Mouse (Mus musculus) MEL (cell line): Measurements from ENCODE around the gene Slc36a1.

ENCODE experiments used
- CTCF ChIP-seq, 3 experiments: IDR thresholded peaks in 2 of 3; conservative IDR thresholded peaks in 1 of 3; 2 replicates each; pipeline ENCODE4 v1.5.1; 2011 to 2012; ENCODE audit warnings: low read length in 3 of 3, low read depth in 2 of 3, mild to moderate bottlenecking in 2 of 3, improper control_type of control experiment in 1 of 3, inconsistent platforms in 1 of 3, mixed read lengths in 1 of 3, moderate library complexity in 1 of 3; ENCODE audit not compliant: control insufficient read depth in 1 of 3, insufficient read depth in 1 of 3, poor library complexity in 1 of 3, severe bottlenecking in 1 of 3
- ELF1 ChIP-seq: IDR thresholded peaks from 2 replicates; pipeline ENCODE4 v1.6.1; 2014; ENCODE audit warnings: low read depth, mild to moderate bottlenecking, inconsistent platforms, low read length, improper control_type of control experiment, moderate library complexity
- EP300 ChIP-seq, 2 experiments: IDR thresholded peaks; 2 replicates each; pipeline ENCODE4 v1.6.1; 2011; ENCODE audit warnings: improper control_type of control experiment in 2 of 2, low read length in 2 of 2, low read depth in 1 of 2, mild to moderate bottlenecking in 1 of 2
- ETS1 ChIP-seq: IDR thresholded peaks from 2 replicates; pipeline ENCODE4 v1.6.1; 2012; ENCODE audit warnings: low read depth, mild to moderate bottlenecking, inconsistent platforms, low read length, improper control_type of control experiment, moderate library complexity
- POLR2A ChIP-seq, 2 experiments: IDR thresholded peaks; 2 replicates each; pipeline ENCODE4 v1.6.1; 2011 to 2012; ENCODE audit warnings: low read length in 2 of 2, mild to moderate bottlenecking in 2 of 2, control low read depth in 1 of 2, improper control_type of control experiment in 1 of 2, low read depth in 1 of 2, moderate library complexity in 1 of 2; ENCODE audit not compliant: control insufficient read depth in 1 of 2, insufficient read depth in 1 of 2, poor library complexity in 1 of 2
- RAD21 ChIP-seq: IDR thresholded peaks from 2 replicates; pipeline ENCODE4 v1.6.1; 2011; ENCODE audit warnings: mild to moderate bottlenecking, low read depth, low read length, improper control_type of control experiment
- TBP ChIP-seq: IDR thresholded peaks from 2 replicates; pipeline ENCODE4 v1.8.0; 2011; ENCODE audit warnings: low read depth, low read length, improper control_type of control experiment
- USF1 ChIP-seq: IDR thresholded peaks from 2 replicates; pipeline ENCODE4 v1.6.1; 2014; ENCODE audit warnings: low read depth, mild to moderate bottlenecking, inconsistent platforms, low read length, improper control_type of control experiment, moderate library complexity
- ZKSCAN1 ChIP-seq: IDR thresholded peaks from 2 replicates; pipeline ENCODE4 v1.6.1; 2012; ENCODE audit warnings: low read depth, mild to moderate bottlenecking, inconsistent platforms, low read length, improper control_type of control experiment, moderate library complexity

DNA sequence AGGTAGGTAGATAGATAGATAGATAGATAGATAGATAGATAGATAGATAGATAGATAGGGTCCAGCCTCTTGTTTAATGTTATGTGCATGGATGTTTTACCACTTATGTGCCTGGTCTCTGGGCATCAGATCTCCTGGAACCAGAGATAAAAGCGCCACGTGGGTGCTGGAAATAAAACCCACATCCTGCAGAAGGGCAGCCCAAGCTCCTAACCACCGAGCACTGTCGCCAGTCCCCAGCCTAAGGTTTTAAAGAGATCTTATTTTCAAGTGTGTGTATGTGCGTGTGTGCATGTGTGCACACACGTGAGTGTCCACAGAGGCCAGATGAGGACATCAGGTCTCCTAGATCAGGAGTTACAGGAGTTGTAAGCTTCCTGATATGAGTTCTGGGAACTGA lies 26.9 kb downstream of the Slc36a1 start:
- TF ChIP-seq CTCF (IDR thresholded peaks at IDR 0.05 in 2 of 3, conservative IDR thresholded peaks at IDR 0.05 in 1 of 3; ENCODE audit: control insufficient read depth in 1 of 3, insufficient read depth in 1 of 3, low read depth in 2 of 3, low read length in 3 of 3, poor library complexity in 1 of 3, severe bottlenecking in 1 of 3) (no peak), ZKSCAN1 (no peak), ETS1 (no peak), ELF1 (no peak), TBP (no peak), EP300 (IDR thresholded peaks at IDR 0.05; ENCODE audit: low read depth in 1 of 2, low read length in 2 of 2) (no peak), RAD21 (no peak), POLR2A (IDR thresholded peaks at IDR 0.05; ENCODE audit: control insufficient read depth in 1 of 2, insufficient read depth in 1 of 2, low read depth in 1 of 2, low read length in 2 of 2, poor library complexity in 1 of 2) (no peak), USF1 (no peak)
